Mouse (Mus musculus) intestine, embryonic 14.5 days (tissue): ENCODE results near the gene Egr4. TPM values are rescaled to one million over a fixed set of nuclear protein-coding genes. Genes with fewer than 3 reads are reported as not detected.

ENCODE experiments used
- ATAC-seq: fragments of 200-750 bp; cut with Nextera tagmentation; replicated peaks from 2 replicates; pipeline ENCODE4 v1.8.0; 2017; ENCODE audit warnings: low read depth, moderate number of reproducible peaks, moderate TSS enrichment, moderate library complexity; ENCODE audit not compliant: low FRiP score, low TSS enrichment
- DNase-seq: peaks from one replicate; pipeline ENCODE4 v3.0.0-alpha.2; 2018; ENCODE audit warnings: low spot score
- H3K27ac ChIP-seq: fragments of 300-500 bp; sonication (generic); 2 replicates; pipeline ENCODE4 v1.5.1; 2014; ENCODE audit warnings: low read depth, mild to moderate bottlenecking, control low read depth
- H3K27me3 ChIP-seq: fragments of 300-500 bp; sonication (generic); replicated peaks from 2 replicates; pipeline ENCODE4 v1.6.1; 2014; ENCODE audit warnings: low read length, control low read depth; ENCODE audit not compliant: control insufficient read depth, insufficient read depth
- H3K36me3 ChIP-seq: fragments of 300-500 bp; sonication (generic); 2 replicates; pipeline ENCODE4 v1.6.1; 2014; ENCODE audit warnings: low read length, control low read depth; ENCODE audit not compliant: control insufficient read depth, insufficient read depth
- H3K4me1 ChIP-seq: fragments of 300-500 bp; sonication (generic); replicated peaks from 2 replicates; pipeline ENCODE4 v1.6.1; 2014; ENCODE audit warnings: low read length, control low read depth, mixed read lengths; ENCODE audit not compliant: control insufficient read depth, insufficient read depth
- H3K4me2 ChIP-seq: fragments of 300-500 bp; sonication (generic); 2 replicates; pipeline ENCODE4 v1.6.1; 2014; ENCODE audit warnings: low read length
- H3K4me3 ChIP-seq: fragments of 300-500 bp; sonication (generic); 2 replicates; pipeline ENCODE4 v1.5.1; 2014; ENCODE audit warnings: low read depth, low read length, control low read depth, mixed read lengths
- H3K9ac ChIP-seq: fragments of 300-500 bp; sonication (generic); 2 replicates; pipeline ENCODE4 v1.6.1; 2014; ENCODE audit warnings: mild to moderate bottlenecking, low read length
- H3K9me3 ChIP-seq: fragments of 300-500 bp; sonication (generic); 2 replicates; pipeline ENCODE4 v1.6.1; 2016; ENCODE audit warnings: low read length, control low read depth; ENCODE audit not compliant: control insufficient read depth
- WGBS: fragments of 180-500 bp; shearing (Covaris S2); extraction: QIAGEN DNeasy Blood & Tissue Kit; methylation state at CpG from one replicate; pipeline ENCODE4 v1.1.7; 2014; 5-methylcytosine and 5-hydroxymethylcytosine counted together
- polyA plus RNA-seq: library from polyadenylated mRNA; unstranded; fragments of >200 nt; fragmentation: Nextera tagmentation; extraction: Ambion mirVana; gene quantifications from 2 replicates; pipeline ENCODE4 v1.2.1, GENCODE M21; 2014

The Egr4 gene
- polyA plus RNA-seq, 1 experiment from 2014 or later: not detected

GRCm38 (mm10) chr6:85502103-85502910 lies 11.1 kb downstream of the Egr4 start:
- Histone ChIP-seq H3K27me3 (peaks cover 14% of the 10 kb centered on the region), H3K4me2 (peak overlapping the region; percentile 93), H3K27ac (no peak overlapping the region), H3K9me3 (no peaks in the 10 kb centered on the region), H3K4me1 (0 out of 2 replicates have a peak, but pooled peaks cover 5% of the 10 kb centered on the region), H3K36me3 (no peaks in the 10 kb centered on the region), H3K4me3 (peak overlapping the region; percentile 59), H3K9ac (peak overlapping the region; percentile 34; the same call in 1 of the 2 replicates)
- ATAC-seq (peak; percentile 78), DNase-seq (peak; percentile 59)
- WGBS: 2% methylated on average over 37 of the region's 37 CpGs

DNA sequence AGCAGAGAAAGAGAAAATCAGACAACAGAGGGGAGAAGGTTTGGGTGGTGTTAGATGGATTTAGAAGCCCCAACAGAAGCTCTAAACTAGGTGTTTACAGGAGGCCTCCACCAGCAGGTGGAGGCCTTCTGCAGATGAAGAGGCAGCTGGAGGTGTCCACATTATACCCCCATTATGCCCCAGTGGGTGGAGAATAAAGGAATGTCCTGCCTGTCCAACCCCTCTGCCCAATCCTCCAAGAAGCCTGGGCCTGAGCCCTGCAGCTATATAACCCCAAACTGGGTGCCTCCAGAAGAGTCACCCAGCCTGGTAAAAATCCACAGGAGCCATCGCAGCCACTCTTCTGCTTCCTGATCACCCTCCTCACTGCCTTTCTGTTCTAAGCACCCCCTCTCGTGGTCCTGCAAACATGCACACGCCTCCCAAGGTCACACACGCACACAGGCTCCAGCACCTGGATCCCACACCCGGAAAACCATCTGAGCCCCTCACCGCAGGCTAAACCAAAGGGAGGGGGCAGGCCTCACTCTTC lies 11.8 kb downstream of the Egr4 start:
- no peaks in the 10 kb centered on the region for H3K36me3 ChIP-seq
- WGBS: 13% methylated on average over 6 of the region's 6 CpGs
- H3K4me2 ChIP-seq: no peak overlapping the region; the same call in 1 of the 2 replicates
- H3K27me3 ChIP-seq: peaks cover 14% of the 10 kb centered on the region
- H3K4me1 ChIP-seq: 0 out of 2 replicates have a peak, but pooled peaks cover 5% of the 10 kb centered on the region
- H3K4me3 ChIP-seq: no peak overlapping the region
- H3K9ac ChIP-seq: no peak overlapping the region
- no peak overlapping the region for H3K27ac ChIP-seq
- ATAC-seq (no peak), DNase-seq (no peak)
- H3K9me3 ChIP-seq: no peaks in the 10 kb centered on the region

DNA sequence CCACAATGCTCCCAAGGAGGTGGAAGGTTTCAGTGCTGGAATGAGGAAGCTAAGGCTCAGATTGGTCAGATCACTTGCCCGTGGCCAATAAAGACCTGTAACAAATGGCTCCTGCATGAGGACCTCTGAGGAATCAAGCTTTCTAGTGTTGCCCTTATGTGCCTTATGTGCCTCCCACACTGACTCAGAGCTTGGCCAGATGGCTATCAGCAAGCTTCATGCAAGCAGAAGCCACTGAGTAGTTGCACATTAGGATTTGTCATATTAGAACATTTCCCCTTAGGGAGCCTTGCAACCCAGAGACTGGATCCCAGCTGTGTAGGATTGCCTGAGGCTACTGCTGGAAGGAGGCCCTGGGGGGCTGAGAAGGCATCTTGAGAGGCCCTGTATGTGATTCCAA lies 13.0 kb downstream of the Egr4 start:
- Histone ChIP-seq H3K9me3 (no peaks in the 10 kb centered on the region), H3K4me2 (no peak overlapping the region), H3K27me3 (peaks cover 14% of the 10 kb centered on the region), H3K36me3 (no peaks in the 10 kb centered on the region), H3K27ac (no peak overlapping the region), H3K4me1 (0 out of 2 replicates have a peak, but pooled peaks cover 5% of the 10 kb centered on the region), H3K9ac (no peak overlapping the region), H3K4me3 (no peak overlapping the region)
- ATAC-seq (no peak), DNase-seq (no peak)
- 72% methylated on average over 1 of the region's 1 CpGs for WGBS

DNA sequence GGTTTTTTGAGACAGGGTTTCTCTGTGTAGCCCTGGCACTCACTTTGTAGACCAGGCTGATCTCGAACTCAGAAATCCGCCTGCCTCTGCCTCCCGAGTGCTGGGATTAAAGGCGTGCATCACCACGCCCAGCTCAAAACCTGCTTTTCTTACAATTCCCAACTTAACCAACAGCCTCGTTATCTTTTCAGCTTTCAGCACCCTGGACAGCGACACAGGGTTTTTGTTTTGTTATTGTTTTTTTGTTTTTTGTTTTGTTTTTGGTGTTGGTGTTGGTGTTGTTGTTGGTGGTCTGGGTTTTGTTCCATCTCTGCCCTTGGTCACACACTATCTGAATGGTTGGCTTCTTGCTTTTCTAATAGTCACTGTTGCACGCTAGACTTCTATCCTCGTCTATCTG lies 15.2 kb downstream of the Egr4 start:
- DNase-seq (peak; percentile 71), ATAC-seq (no peak)
- WGBS: 62% methylated on average over 9 of the region's 9 CpGs

GRCm38 (mm10) chr6:85496976-85497375 lies 16.4 kb downstream of the Egr4 start:
- H3K9ac ChIP-seq: no peak overlapping the region
- no peak for DNase-seq

More for the DNA sequence above, 15.2 kb downstream of the Egr4 start:
- no peaks in the 10 kb centered on the region for H3K36me3 ChIP-seq
- no peaks in the 10 kb centered on the region for H3K9me3 ChIP-seq
- no peak overlapping the region for H3K9ac ChIP-seq
- no peak overlapping the region for H3K4me3 ChIP-seq
- no peak overlapping the region for H3K27ac ChIP-seq
- 0 out of 2 replicates have a peak, but pooled peaks cover 5% of the 10 kb centered on the region for H3K4me1 ChIP-seq
- H3K4me2 ChIP-seq: no peak overlapping the region
- 0 out of 2 replicates have a peak, but pooled peaks cover 5% of the 10 kb centered on the region for H3K27me3 ChIP-seq

DNA sequence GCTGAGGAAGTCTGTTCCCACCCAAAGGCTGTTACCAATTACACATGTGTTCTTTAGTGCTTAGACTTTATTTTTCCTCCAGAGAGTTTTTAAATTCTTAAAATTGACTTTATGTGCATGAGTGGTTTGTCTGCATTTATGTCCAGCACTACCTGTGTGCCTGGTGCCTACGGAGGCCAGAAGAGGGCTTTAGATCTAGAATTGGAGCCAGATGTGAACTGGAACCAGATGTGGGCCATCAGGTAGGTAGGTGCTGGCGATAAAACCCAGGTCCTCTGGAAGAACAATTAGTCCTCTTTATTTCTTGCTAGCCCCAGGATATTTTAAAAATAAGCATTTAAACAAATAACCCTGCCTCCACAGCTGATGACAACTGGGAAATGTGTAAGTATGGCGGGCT lies 21.8 kb downstream of the Egr4 start:
- no peak overlapping the region for H3K27ac ChIP-seq
- no peaks in the 10 kb centered on the region for H3K4me1 ChIP-seq
- H3K9me3 ChIP-seq: no peaks in the 10 kb centered on the region
- DNase-seq (no peak), ATAC-seq (no peak)
- peaks cover 2% of the 10 kb centered on the region; the same call in 1 of the 2 replicates for H3K27me3 ChIP-seq
- no peaks in the 10 kb centered on the region for H3K36me3 ChIP-seq
- H3K9ac ChIP-seq: no peak overlapping the region
- no peak overlapping the region for H3K4me2 ChIP-seq
- no peak overlapping the region for H3K4me3 ChIP-seq
- 91% methylated on average over 3 of the region's 3 CpGs for WGBS

More at GRCm38 (mm10) chr6:85496976-85497375, 16.4 kb downstream of the Egr4 start:
- no peak overlapping the region for H3K4me3 ChIP-seq
- H3K4me2 ChIP-seq: no peak overlapping the region
- H3K36me3 ChIP-seq: no peaks in the 10 kb centered on the region
- no peak for ATAC-seq
- no peaks in the 10 kb centered on the region for H3K9me3 ChIP-seq
- no peak overlapping the region for H3K27ac ChIP-seq
- H3K4me1 ChIP-seq: 0 out of 2 replicates have a peak, but pooled peaks cover 1% of the 10 kb centered on the region
- H3K27me3 ChIP-seq: 0 out of 2 replicates have a peak, but pooled peaks cover 5% of the 10 kb centered on the region

DNA sequence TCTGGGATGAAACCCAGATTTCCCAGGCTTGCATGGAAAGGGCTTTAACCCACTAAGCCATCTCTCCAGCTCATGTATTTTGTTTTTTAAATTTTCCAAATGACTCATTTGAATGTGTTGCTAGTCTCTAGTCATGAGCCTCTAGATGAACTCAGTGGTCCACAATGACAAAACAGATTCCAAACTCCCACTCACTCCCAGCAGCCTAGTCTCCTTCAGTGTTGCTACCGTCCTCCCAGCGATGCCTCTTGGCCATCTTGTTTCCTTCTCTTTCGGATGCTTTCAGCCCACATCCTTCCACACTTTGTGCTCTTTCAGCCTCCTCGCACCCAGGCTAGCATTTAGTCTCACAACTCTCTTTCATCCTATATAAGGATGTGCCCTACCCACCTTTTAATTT lies 23.1 kb downstream of the Egr4 start:
- Histone ChIP-seq H3K27me3 (peaks cover 16% of the 10 kb centered on the region), H3K9ac (no peak overlapping the region), H3K36me3 (no peaks in the 10 kb centered on the region), H3K4me3 (no peak overlapping the region), H3K4me1 (no peaks in the 10 kb centered on the region), H3K9me3 (no peaks in the 10 kb centered on the region), H3K27ac (no peak overlapping the region), H3K4me2 (no peak overlapping the region)
- 85% methylated on average over 4 of the region's 4 CpGs for WGBS
- ATAC-seq: no peak
- DNase-seq: no peak

GRCm38 (mm10) chr6:85489717-85490116 lies 23.7 kb downstream of the Egr4 start:
- Histone ChIP-seq H3K9me3 (no peaks in the 10 kb centered on the region), H3K27me3 (peaks cover 21% of the 10 kb centered on the region), H3K4me1 (no peaks in the 10 kb centered on the region), H3K36me3 (no peaks in the 10 kb centered on the region), H3K27ac (no peak overlapping the region), H3K4me3 (no peak overlapping the region), H3K9ac (no peak overlapping the region), H3K4me2 (no peak overlapping the region)
- 71% methylated on average over 3 of the region's 3 CpGs for WGBS
- DNase-seq (no peak), ATAC-seq (no peak)
